Mouse (Mus musculus): ENCODE data around the gene Klk6.

Gene Klk6

GRCm38 (mm10) chr7:43826056-43826455, 1.8 kb downstream of the Klk6 start:
- no peak for DNase-seq

GRCm38 (mm10) chr7:43827706-43828105, 3.4 kb downstream of the Klk6 start:
- no peak for DNase-seq

DNA sequence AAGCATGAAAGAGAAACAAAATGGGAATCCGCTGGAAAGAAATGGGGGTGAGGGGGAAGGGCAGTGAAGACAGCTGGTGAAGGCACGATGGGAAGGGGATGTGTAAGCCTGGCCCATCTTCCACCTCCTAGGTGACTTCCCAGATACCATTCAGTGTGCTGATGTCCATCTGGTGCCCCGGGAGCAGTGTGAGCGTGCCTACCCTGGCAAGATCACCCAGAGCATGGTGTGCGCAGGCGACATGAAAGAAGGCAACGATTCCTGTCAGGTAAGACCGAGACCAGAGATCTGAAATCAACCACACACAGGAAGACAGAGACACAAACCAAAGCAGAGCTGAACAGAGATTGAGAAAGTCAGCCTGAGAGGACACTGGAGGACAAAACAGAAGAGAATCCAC, 4.7 kb downstream of the Klk6 start:
- DNase-seq: no peak

DNA sequence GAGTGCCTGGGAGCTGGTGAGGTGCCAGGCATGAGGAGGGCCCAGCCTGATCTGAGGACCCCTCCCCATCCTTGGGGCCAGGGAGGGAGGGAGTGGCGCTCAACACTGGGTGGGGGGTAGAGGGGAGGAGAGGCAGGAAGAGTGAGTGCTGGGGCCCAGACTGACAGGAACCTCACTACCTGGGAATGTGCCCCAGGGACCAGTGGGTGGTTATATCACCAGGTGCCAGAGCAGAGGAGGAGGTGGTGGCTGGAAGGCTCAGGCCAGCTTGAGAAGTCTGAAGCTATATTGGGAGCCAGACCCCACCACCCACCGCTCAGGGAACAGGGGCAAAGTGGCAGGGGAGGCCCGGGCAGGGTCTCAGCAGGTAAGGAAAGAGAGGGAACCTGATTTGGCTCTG, 17.4 kb downstream of the Klk6 start, which contains the start of gene Klk5:
TSS of gene Klk5 (plus strand) at position 271 of the 400 bp plus-strand sequence.
- DNase-seq: no peak

GRCm38 (mm10) chr7:43843801-43844200, 19.5 kb downstream of the Klk6 start:
- no peak for DNase-seq

GRCm38 (mm10) chr7:43851616-43852015, 27.3 kb downstream of the Klk6 start:
- DNase-seq: no peak

- DNase-seq: no peak
These were observed 30.5 kb downstream of the Klk6 start for GRCm38 (mm10) chr7:43854642-43855380.

GRCm38 (mm10) chr7:43855709-43856108, 31.4 kb downstream of the Klk6 start:
- no peak for DNase-seq

- no peak for DNase-seq
These were observed 32.0 kb downstream of the Klk6 start for GRCm38 (mm10) chr7:43856307-43856706.

DNA sequence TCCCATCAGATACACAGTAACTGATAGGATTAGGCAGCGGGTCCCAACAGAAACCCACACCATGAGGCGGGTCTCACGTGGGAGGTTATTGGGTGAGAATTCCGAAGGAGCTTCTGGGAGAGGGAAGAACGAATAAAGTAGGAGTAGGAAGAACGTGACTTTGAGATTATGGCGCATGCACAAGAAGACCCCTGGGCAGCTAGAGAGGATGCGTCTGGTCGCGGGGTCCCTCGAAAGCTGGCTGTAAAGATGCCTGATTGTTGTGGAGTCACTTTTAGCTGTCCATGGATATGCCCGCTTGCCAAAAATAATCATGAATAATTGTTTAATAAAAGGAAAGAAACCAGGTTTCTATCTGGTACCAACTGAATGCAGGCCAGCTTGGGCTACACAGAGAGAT, 33.2 kb downstream of the Klk6 start:
- DNase-seq: no peak

- no peak for DNase-seq
These were observed 36.1 kb downstream of the Klk6 start for GRCm38 (mm10) chr7:43860411-43860810.

DNA sequence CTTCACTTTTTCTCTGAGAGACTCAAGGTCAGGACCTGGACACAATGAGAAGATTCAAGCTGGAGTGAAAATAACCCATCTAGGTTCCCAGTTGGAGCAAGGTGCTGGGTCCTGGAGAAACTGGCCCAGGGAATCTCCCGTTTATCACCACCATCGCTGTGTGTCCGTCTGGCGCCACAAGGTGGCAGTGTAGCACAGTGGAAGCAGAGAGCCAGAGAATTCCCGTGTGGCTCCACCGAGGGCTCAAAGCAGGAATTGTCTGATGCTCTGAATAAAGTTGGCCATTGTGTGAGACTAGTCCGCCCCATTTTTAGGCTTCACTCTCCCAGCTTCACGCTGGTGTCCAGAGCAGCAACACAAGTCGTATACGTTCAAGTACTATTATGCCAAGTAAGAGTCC, 48.9 kb downstream of the Klk6 start:
- DNase-seq: peak; percentile 18

- no peak for DNase-seq
These were observed 49.4 kb downstream of the Klk6 start for GRCm38 (mm10) chr7:43873674-43874073.

- no peak for DNase-seq
These were observed 50.6 kb downstream of the Klk6 start for GRCm38 (mm10) chr7:43874868-43875375.

- DNase-seq: no peak
These were observed 52.1 kb downstream of the Klk6 start for GRCm38 (mm10) chr7:43876444-43876843.

GRCm38 (mm10) chr7:43878281-43878680, 54.0 kb downstream of the Klk6 start:
- no peak for DNase-seq

- DNase-seq: no peak
These were observed 56.6 kb downstream of the Klk6 start, which contains the start of gene Klk4 for GRCm38 (mm10) chr7:43880912-43881311. TSS of gene Klk4 (plus strand) at chr7:43881160.

Data from cerebellum, adult 8-10 months (tissue).